Mouse (Mus musculus) layer of hippocampus, postnatal 14 days (tissue): ENCODE measurements at regions not wholly inside any gene's neighbourhood (a gene's known extent, or its start where the extent isn't known, plus 50 kb on each side); places are given as distances from the start of the nearest gene placed in this dataset.

Experiments
- DNase-seq, 2 experiments: peaks; one replicate each; pipeline ENCODE4 v3.0.0; 2021 to 2022; ENCODE audit warnings: low spot score in 2 of 2, mixed read lengths in 1 of 2

- DNase-seq, result no peak
These were observed 52.0 kb upstream of the Vtcn1 start for GRCm38 (mm10) chr3:100773237-100773636.

GRCm38 (mm10) chr3:100771363-100771762 is 53.9 kb upstream of the Vtcn1 start:
- DNase-seq, result no peak

- no peak for DNase-seq
These were observed 54.4 kb upstream of the Vtcn1 start for GRCm38 (mm10) chr3:100770841-100771240.

- no peak for DNase-seq
These were observed 56.1 kb upstream of the Vtcn1 start for GRCm38 (mm10) chr3:100769146-100769545.

- peak; percentile 42 to 76 for DNase-seq
These were observed 57.1 kb upstream of the Vtcn1 start for GRCm38 (mm10) chr3:100768170-100768624.

GRCm38 (mm10) chr3:100765323-100765722 is 59.9 kb upstream of the Vtcn1 start:
- no peak for DNase-seq

- DNase-seq, result no peak
These were observed 62.4 kb upstream of the Vtcn1 start for GRCm38 (mm10) chr3:100762895-100763294.

- no peak for DNase-seq
These were observed 65.9 kb upstream of the Vtcn1 start for GRCm38 (mm10) chr3:100759091-100759941.

- DNase-seq, result no peak
These were observed 69.4 kb upstream of the Man1a2 start for GRCm38 (mm10) chr3:100754677-100755076.

GRCm38 (mm10) chr3:100751211-100751610 is 65.9 kb upstream of the Man1a2 start:
- DNase-seq, result peak; percentile 28 to 48

GRCm38 (mm10) chr3:100748727-100749126 is 63.4 kb upstream of the Man1a2 start:
- DNase-seq, result no peak

- no peak for DNase-seq
These were observed 63.0 kb upstream of the Man1a2 start for GRCm38 (mm10) chr3:100748309-100748691.

GRCm38 (mm10) chr3:100747421-100748308 is 62.4 kb upstream of the Man1a2 start:
- DNase-seq, result no peak

GRCm38 (mm10) chr3:100737660-100738059 is 52.4 kb upstream of the Man1a2 start:
- DNase-seq, result no peak

- DNase-seq, result peak in 1 of 2 experiments; percentile 43
These were observed 51.2 kb upstream of the Man1a2 start for GRCm38 (mm10) chr3:100736539-100736938.
